In genomic region chr15:18821114-18821756, GRCm38 (mm10) we compare ENCODE assay signal across 8 mouse cellular contexts. TPM values are rescaled to one million over a fixed set of nuclear protein-coding genes. Genes with fewer than 3 reads are reported as not detected.
DNase-seq lines count a peak whose midpoint lies in the region; ATAC-seq and TF ChIP-seq lines count a peak whose summit lies in the region.

No protein-coding gene starts in this region.

- TF ChIP-seq POLR2A in kidney, adult 2 months (IDR thresholded peaks at IDR 0.05; ENCODE audit: low read depth, low read length), result no peak

- no peaks in the 10 kb centered on the region for H3K4me1 ChIP-seq in kidney, adult 2 months (ENCODE audit: control insufficient read depth, insufficient read depth, low read length)
- H3K4me1 ChIP-seq in limb, embryonic 11.5 days (ENCODE audit: control insufficient read depth, insufficient read depth, low read length), result no peaks in the 10 kb centered on the region
- H3K4me1 ChIP-seq in midbrain, embryonic 14.5 days (ENCODE audit: control insufficient read depth, insufficient read depth, low read length), result no peaks in the 10 kb centered on the region

- H3K9ac ChIP-seq in limb, embryonic 11.5 days (ENCODE audit: low read length), result no peak overlapping the region
- 0 out of 2 replicates have a peak overlapping the region, but pooled peaks have one; percentile 52 for H3K9ac ChIP-seq in midbrain, embryonic 14.5 days (replicated peaks; ENCODE audit: low read length)

- H3K27me3 ChIP-seq in kidney, adult 2 months (replicated peaks; ENCODE audit: control insufficient read depth, insufficient read depth, low read length), result 0 out of 2 replicates have a peak, but pooled peaks cover 1% of the 10 kb centered on the region
- H3K27me3 ChIP-seq in limb, embryonic 11.5 days (ENCODE audit: control insufficient read depth, insufficient read depth, low read length), result no peaks in the 10 kb centered on the region
- H3K27me3 ChIP-seq in midbrain, embryonic 14.5 days (ENCODE audit: control insufficient read depth, insufficient read depth, low read length), result no peaks in the 10 kb centered on the region

- H3K4me2 ChIP-seq in limb, embryonic 11.5 days (ENCODE audit: low read depth, severe bottlenecking), result no peak overlapping the region
- H3K4me2 ChIP-seq in midbrain, embryonic 14.5 days (ENCODE audit: low read length), result peak overlapping the region; percentile 57

- peak; percentile 36 to 79 for DNase-seq in heart, adult 18-20 months
- DNase-seq in heart, adult 11 months, result no peak
- DNase-seq in embryo, embryonic 11.5 days (ENCODE audit: low read depth, low spot score), result peak; percentile 82
- DNase-seq in gastrocnemius, postnatal 4 days (ENCODE audit: low spot score in 2 of 2), result peak; percentile 63 to 84
- DNase-seq in kidney, adult 2 months, result peak; percentile 69
- DNase-seq in limb, embryonic 11.5 days (ENCODE audit: low spot score), result peak; percentile 92
- DNase-seq in midbrain, embryonic 14.5 days, result peak; percentile 95
- peak; percentile 4 to 42 for DNase-seq in spleen, adult 18-20 months

- peak; percentile 96 for TF ChIP-seq CTCF in kidney, adult 2 months (conservative IDR thresholded peaks at IDR 0.05; ENCODE audit: insufficient read depth, insufficient read length, low read depth, low read length)

- no peak for ATAC-seq in limb, embryonic 11.5 days (ENCODE audit: insufficient number of reproducible peaks, low FRiP score, low TSS enrichment, low read depth)
- peak; percentile 69 for ATAC-seq in midbrain, embryonic 14.5 days (ENCODE audit: low FRiP score, low TSS enrichment)

- no peaks in the 10 kb centered on the region for H3K36me3 ChIP-seq in kidney, adult 2 months (ENCODE audit: control insufficient read depth, insufficient read depth, low read length)
- H3K36me3 ChIP-seq in limb, embryonic 11.5 days (ENCODE audit: control insufficient read depth, insufficient read depth, low read length), result no peaks in the 10 kb centered on the region
- H3K36me3 ChIP-seq in midbrain, embryonic 14.5 days (ENCODE audit: control insufficient read depth, insufficient read depth, low read length), result no peaks in the 10 kb centered on the region

- H3K4me3 ChIP-seq in kidney, adult 2 months (ENCODE audit: insufficient read depth, low read depth, low read length), result no peak overlapping the region
- H3K4me3 ChIP-seq in limb, embryonic 11.5 days (ENCODE audit: low read depth, low read length), result no peak overlapping the region
- H3K4me3 ChIP-seq in midbrain, embryonic 14.5 days (replicated peaks; ENCODE audit: low read depth, low read length), result peak overlapping the region; percentile 47

- WGBS in kidney, adult 2 months, result 22% methylated on average over 10 of the region's 10 CpGs
- 25% methylated on average over 10 of the region's 10 CpGs for WGBS in limb, embryonic 11.5 days
- WGBS in midbrain, embryonic 14.5 days, result 25% methylated on average over 10 of the region's 10 CpGs

- no peaks in the 10 kb centered on the region for H3K9me3 ChIP-seq in limb, embryonic 11.5 days (ENCODE audit: control insufficient read depth, low read length)
- no peaks in the 10 kb centered on the region for H3K9me3 ChIP-seq in midbrain, embryonic 14.5 days (ENCODE audit: control insufficient read depth, low read length)

- no peak overlapping the region for H3K27ac ChIP-seq in kidney, adult 2 months (ENCODE audit: insufficient read depth, low read depth, low read length)
- H3K27ac ChIP-seq in limb, embryonic 11.5 days (replicated peaks; ENCODE audit: low read depth, low read length), result no peak overlapping the region
- H3K27ac ChIP-seq in midbrain, embryonic 14.5 days (replicated peaks; ENCODE audit: low read depth, low read length), result peak overlapping the region; percentile 55; the same call in 1 of the 2 replicates

RNA-seq across cellular contexts. Expression of gene Cdh10, which starts 2.5 kb away (rescaled TPM):
- not detected for total RNA-seq in heart, adult 18-20 months (2021)
- under 1 TPM; 0.49 to 0.64 TPM for total RNA-seq in gastrocnemius, postnatal 4 days (2021)
- 0.04 and 0.11 TPM in 2 replicates for polyA plus RNA-seq in kidney, adult 2 months (2012; rRNA removed)
- 2.8 and 3.2 TPM in 2 replicates for polyA plus RNA-seq in limb, embryonic 11.5 days (2014; fragmentation: Nextera tagmentation; extraction: Ambion mirVana)
- polyA plus RNA-seq in midbrain, embryonic 14.5 days (2014; fragmentation: Nextera tagmentation; extraction: Ambion mirVana), result 24.5 and 25.0 TPM in 2 replicates
